Mouse (Mus musculus): ENCODE measurements around the gene Sag.

- TF ChIP-seq USF1 (IDR thresholded peaks at IDR 0.05; ENCODE audit: low read depth), result no peak
- no peak for TF ChIP-seq MAX (IDR thresholded peaks at IDR 0.05)
- TF ChIP-seq CTCF (IDR thresholded peaks at IDR 0.05; ENCODE audit: control insufficient read depth, insufficient read depth, insufficient read length), result no peak
- no peak for TF ChIP-seq MYOD1 (IDR thresholded peaks at IDR 0.05; ENCODE audit: control insufficient read depth, insufficient read length, low read depth)
Observed at GRCm38 (mm10) chr1:87789665-87790064, 13.8 kb upstream of the Sag start.
